Mouse (Mus musculus) midbrain, embryonic 11.5 days (tissue): ENCODE results near the gene Ube2b. TPM values are rescaled to one million over a fixed set of nuclear protein-coding genes. Genes with fewer than 3 reads are reported as not detected.

Experiments used
- ATAC-seq: fragments of 200-750 bp; cut with Nextera tagmentation; 2 replicates; pipeline ENCODE4 v1.8.0; 2017; ENCODE audit warnings: moderate TSS enrichment, moderate library complexity; ENCODE audit not compliant: low FRiP score
- DNase-seq: peaks from one replicate; pipeline ENCODE4 v3.0.0; 2015; ENCODE audit warnings: low spot score; ENCODE audit errors: missing footprints
- H3K27ac ChIP-seq: fragments of 300-500 bp; sonication (generic); 2 replicates; pipeline ENCODE4 v1.5.1; 2014; ENCODE audit warnings: low read depth, low read length
- H3K27me3 ChIP-seq: fragments of 300-500 bp; sonication (generic); 2 replicates; pipeline ENCODE4 v1.6.1; 2014; ENCODE audit warnings: mild to moderate bottlenecking, low read length, moderate library complexity, mixed read lengths; ENCODE audit not compliant: control insufficient read depth, insufficient read depth
- H3K36me3 ChIP-seq: fragments of 300-500 bp; sonication (generic); 2 replicates; pipeline ENCODE4 v1.6.1; 2014; ENCODE audit warnings: mild to moderate bottlenecking, low read length, moderate library complexity, mixed read lengths; ENCODE audit not compliant: control insufficient read depth, insufficient read depth
- H3K4me1 ChIP-seq: fragments of 300-500 bp; sonication (generic); 2 replicates; pipeline ENCODE4 v1.6.1; 2014; ENCODE audit warnings: low read length; ENCODE audit not compliant: control insufficient read depth, insufficient read depth
- H3K4me2 ChIP-seq: fragments of 300-500 bp; sonication (generic); 2 replicates; pipeline ENCODE4 v1.6.1; 2014; ENCODE audit warnings: mild to moderate bottlenecking, moderate library complexity
- H3K4me3 ChIP-seq: fragments of 300-500 bp; sonication (generic); 2 replicates; pipeline ENCODE4 v1.5.1; 2014; ENCODE audit warnings: low read depth, low read length
- H3K9ac ChIP-seq: fragments of 300-500 bp; sonication (generic); 2 replicates; pipeline ENCODE4 v1.6.1; 2014; ENCODE audit warnings: low read length
- H3K9me3 ChIP-seq: fragments of 300-500 bp; sonication (generic); 2 replicates; pipeline ENCODE4 v1.6.1; 2016; ENCODE audit warnings: low read length; ENCODE audit not compliant: control insufficient read depth
- WGBS: fragments of 180-500 bp; shearing (Covaris S2); extraction: QIAGEN DNeasy Blood & Tissue Kit; methylation state at CpG from one replicate; pipeline ENCODE4 v1.1.7; 2014; 5-methylcytosine and 5-hydroxymethylcytosine counted together
- polyA plus RNA-seq: library from polyadenylated mRNA; unstranded; fragments of >200 nt; fragmentation: Nextera tagmentation; extraction: Ambion mirVana; gene quantifications from 2 replicates; pipeline ENCODE4 v1.2.1, GENCODE M21; 2014

Ube2b gene
- polyA plus RNA-seq, 1 experiment from 2014 or later = 192 TPM

- Histone ChIP-seq H3K9ac (no peak overlapping the region), H3K4me2 (no peak overlapping the region), H3K4me1 (no peaks in the 10 kb centered on the region), H3K36me3 (no peaks in the 10 kb centered on the region), H3K27ac (no peak overlapping the region), H3K9me3 (no peaks in the 10 kb centered on the region), H3K27me3 (no peaks in the 10 kb centered on the region), H3K4me3 (no peak overlapping the region)
- DNase-seq (no peak), ATAC-seq (no peak)
- 77% methylated on average over 11 of the region's 11 CpGs for WGBS
Measured at GRCm38 (mm10) chr11:51960967-51961471, 39.5 kb downstream of the Ube2b start.

- no peaks in the 10 kb centered on the region for H3K4me1 ChIP-seq
- H3K9ac ChIP-seq = no peak overlapping the region
- no peaks in the 10 kb centered on the region for H3K27me3 ChIP-seq
- H3K36me3 ChIP-seq = no peaks in the 10 kb centered on the region
- no peak overlapping the region for H3K4me2 ChIP-seq
- WGBS = 87% methylated on average over 4 of the region's 4 CpGs
- no peak overlapping the region for H3K27ac ChIP-seq
- DNase-seq (no peak), ATAC-seq (no peak)
- H3K4me3 ChIP-seq = no peak overlapping the region
- no peaks in the 10 kb centered on the region for H3K9me3 ChIP-seq
Measured at GRCm38 (mm10) chr11:51960061-51960460, 40.5 kb downstream of the Ube2b start.

- no peaks in the 10 kb centered on the region for H3K36me3 ChIP-seq
- no peaks in the 10 kb centered on the region for H3K4me1 ChIP-seq
- no peak overlapping the region for H3K27ac ChIP-seq
- ATAC-seq (no peak), DNase-seq (no peak)
- H3K9ac ChIP-seq = no peak overlapping the region
- WGBS = 89% methylated on average over 5 of the region's 5 CpGs
- no peaks in the 10 kb centered on the region for H3K9me3 ChIP-seq
- no peak overlapping the region for H3K4me3 ChIP-seq
- no peak overlapping the region for H3K4me2 ChIP-seq
- H3K27me3 ChIP-seq = no peaks in the 10 kb centered on the region
Measured at GRCm38 (mm10) chr11:51959511-51959910, 41.1 kb downstream of the Ube2b start.

GRCm38 (mm10) chr11:51957760-51958159 lies 42.8 kb downstream of the Ube2b start:
- H3K9me3 ChIP-seq = no peaks in the 10 kb centered on the region
- no peak overlapping the region for H3K4me2 ChIP-seq
- H3K4me3 ChIP-seq = no peak overlapping the region
- H3K36me3 ChIP-seq = no peaks in the 10 kb centered on the region
- H3K27me3 ChIP-seq = no peaks in the 10 kb centered on the region
- no peaks in the 10 kb centered on the region for H3K4me1 ChIP-seq
- DNase-seq = no peak
- no peak overlapping the region for H3K27ac ChIP-seq
- H3K9ac ChIP-seq = no peak overlapping the region
- no peak for ATAC-seq
- 81% methylated on average over 4 of the region's 4 CpGs for whole genome bisulfite sequencing

GRCm38 (mm10) chr11:51956112-51956511 lies 44.5 kb downstream of the Ube2b start:
- Histone ChIP-seq H3K36me3 (no peaks in the 10 kb centered on the region), H3K4me2 (no peak overlapping the region), H3K27me3 (no peaks in the 10 kb centered on the region), H3K4me3 (no peak overlapping the region), H3K27ac (no peak overlapping the region), H3K4me1 (no peaks in the 10 kb centered on the region), H3K9me3 (no peaks in the 10 kb centered on the region), H3K9ac (no peak overlapping the region)
- DNase-seq (no peak), ATAC-seq (no peak)
- 81% methylated on average over 9 of the region's 9 CpGs for WGBS

GRCm38 (mm10) chr11:51951861-51952420 lies 48.6 kb downstream of the Ube2b start:
- no peak for ATAC-seq
- Histone ChIP-seq H3K4me2 (no peak overlapping the region), H3K4me3 (no peak overlapping the region), H3K36me3 (no peaks in the 10 kb centered on the region), H3K9me3 (no peaks in the 10 kb centered on the region), H3K9ac (no peak overlapping the region), H3K27me3 (no peaks in the 10 kb centered on the region), H3K4me1 (no peaks in the 10 kb centered on the region), H3K27ac (no peak overlapping the region)
- 69% methylated on average over 5 of the region's 5 CpGs for WGBS
- DNase-seq = no peak

- Histone ChIP-seq H3K4me3 (no peak overlapping the region), H3K9ac (no peak overlapping the region), H3K27ac (no peak overlapping the region), H3K4me1 (no peaks in the 10 kb centered on the region), H3K36me3 (no peaks in the 10 kb centered on the region), H3K9me3 (no peaks in the 10 kb centered on the region), H3K27me3 (no peaks in the 10 kb centered on the region), H3K4me2 (no peak overlapping the region)
- WGBS = 90% methylated on average over 9 of the region's 9 CpGs
- no peak for ATAC-seq
- no peak for DNase-seq
Measured at GRCm38 (mm10) chr11:51949919-51950318, 50.6 kb downstream of the Ube2b start.

- DNase-seq = no peak
- Histone ChIP-seq H3K36me3 (no peaks in the 10 kb centered on the region), H3K27me3 (no peaks in the 10 kb centered on the region), H3K9me3 (no peaks in the 10 kb centered on the region), H3K27ac (no peak overlapping the region), H3K4me3 (no peak overlapping the region), H3K4me1 (no peaks in the 10 kb centered on the region), H3K9ac (no peak overlapping the region), H3K4me2 (no peak overlapping the region)
- 82% methylated on average over 9 of the region's 9 CpGs for WGBS
- no peak for ATAC-seq
Measured at GRCm38 (mm10) chr11:51949155-51949840, 51.3 kb downstream of the Ube2b start.

GRCm38 (mm10) chr11:51946144-51946543 lies 54.4 kb downstream of the Ube2b start:
- H3K4me2 ChIP-seq = no peak overlapping the region
- no peak overlapping the region for H3K4me3 ChIP-seq
- H3K9me3 ChIP-seq = no peaks in the 10 kb centered on the region
- H3K27ac ChIP-seq = no peak overlapping the region
- H3K4me1 ChIP-seq = no peaks in the 10 kb centered on the region
- no peaks in the 10 kb centered on the region for H3K27me3 ChIP-seq
- ATAC-seq (no peak), DNase-seq (no peak)
- H3K36me3 ChIP-seq = no peaks in the 10 kb centered on the region
- H3K9ac ChIP-seq = no peak overlapping the region
- WGBS = 79% methylated on average over 6 of the region's 6 CpGs
